Mouse (Mus musculus) liver, adult 2 months (tissue): ENCODE measurements at regions not wholly inside any gene's neighbourhood (a gene's known extent, or its start where the extent isn't known, plus 50 kb on each side); places are given as distances from the start of the nearest gene placed in this dataset.

Experiments
- CTCF ChIP-seq: fragments of 200-500 bp; IDR thresholded peaks from 2 replicates; pipeline ENCODE4 v1.5.1; 2011; ENCODE audit warnings: low read depth, low read length, control low read depth
- POLR2A ChIP-seq: fragments of 200-500 bp; IDR thresholded peaks from 2 replicates; pipeline ENCODE4 v1.6.1; 2011; ENCODE audit warnings: low read length, control low read depth; ENCODE audit not compliant: insufficient read depth; ENCODE audit errors: extremely low read depth

DNA sequence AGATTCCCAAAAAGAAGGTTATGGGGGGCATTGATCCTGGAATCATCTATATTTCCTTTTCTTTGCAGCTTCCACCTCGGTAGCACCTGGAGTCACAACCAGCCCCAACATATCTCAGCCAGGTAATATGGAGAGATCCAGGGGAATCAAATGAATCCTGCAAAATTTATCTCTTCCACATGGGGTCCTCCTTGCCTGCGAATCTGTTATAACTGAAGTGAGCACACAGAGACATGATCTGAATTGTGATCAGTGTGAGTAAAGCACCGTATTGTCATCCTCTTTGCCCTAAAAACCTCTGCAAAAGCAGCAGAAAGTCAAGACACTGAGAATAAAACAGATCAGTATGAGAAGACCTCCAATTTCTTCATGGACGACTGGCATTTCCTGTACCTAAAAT, 86.5 kb downstream of the Smgc start:
- no peak for TF ChIP-seq CTCF
- no peak for TF ChIP-seq POLR2A
